Mouse (Mus musculus) cerebellum, postnatal 4 days (tissue): ENCODE measurements around the gene Ube2o.

ENCODE experiments used
- DNase-seq, 2 experiments: peaks; one replicate each; pipeline ENCODE4 v3.0.0; 2022; ENCODE audit warnings: low spot score in 2 of 2, mixed read lengths in 1 of 2

Gene Ube2o

GRCm38 (mm10) chr11:116580711-116581375, 404 bp downstream of the Ube2o start:
- peak in 1 of 2 experiments; percentile 45 for DNase-seq

- DNase-seq: no peak
Observed at GRCm38 (mm10) chr11:116580031-116580652, 1.1 kb downstream of the Ube2o start.

GRCm38 (mm10) chr11:116579280-116579679, 2.0 kb downstream of the Ube2o start:
- DNase-seq: no peak

- no peak for DNase-seq
Observed at GRCm38 (mm10) chr11:116575396-116575795, 5.9 kb downstream of the Ube2o start.

GRCm38 (mm10) chr11:116574982-116575381, 6.3 kb downstream of the Ube2o start:
- no peak for DNase-seq

- no peak for DNase-seq
Observed at GRCm38 (mm10) chr11:116574486-116574885, 6.8 kb downstream of the Ube2o start.

GRCm38 (mm10) chr11:116572756-116573543, 8.3 kb downstream of the Ube2o start:
- no peak for DNase-seq

GRCm38 (mm10) chr11:116571767-116572679, 9.2 kb downstream of the Ube2o start:
- DNase-seq: no peak

GRCm38 (mm10) chr11:116570821-116571220, 10.4 kb downstream of the Ube2o start:
- DNase-seq: no peak

GRCm38 (mm10) chr11:116567531-116567930, 13.7 kb downstream of the Ube2o start:
- DNase-seq: no peak

GRCm38 (mm10) chr11:116565283-116566041, 15.8 kb downstream of the Ube2o start:
- no peak for DNase-seq

GRCm38 (mm10) chr11:116556308-116556707, 24.9 kb downstream of the Ube2o start:
- DNase-seq: no peak

- no peak for DNase-seq
Observed at GRCm38 (mm10) chr11:116555572-116555971, 25.7 kb downstream of the Ube2o start.

GRCm38 (mm10) chr11:116554171-116554878, 26.9 kb downstream of the Ube2o start:
- peak in 1 of 2 experiments; percentile 46 for DNase-seq

- DNase-seq: no peak
Observed at GRCm38 (mm10) chr11:116552194-116552593, 29.1 kb downstream of the Ube2o start.

GRCm38 (mm10) chr11:116550748-116551147, 30.5 kb downstream of the Ube2o start:
- no peak for DNase-seq

GRCm38 (mm10) chr11:116549273-116550038, 31.8 kb downstream of the Ube2o start:
- no peak for DNase-seq

GRCm38 (mm10) chr11:116548780-116549179, 32.5 kb downstream of the Ube2o start:
- no peak for DNase-seq

GRCm38 (mm10) chr11:116547296-116548060, 33.8 kb downstream of the Ube2o start:
- peak in 1 of 2 experiments; percentile 44 for DNase-seq
